Mouse (Mus musculus): Measurements from ENCODE around the gene I830077J02Rik. TPM values are rescaled to one million over a fixed set of nuclear protein-coding genes. Genes with fewer than 3 reads are reported as not detected.
A peak's percentile ranks its signal among the peaks of the same experiment; 100 is the strongest.

I830077J02Rik gene
- total RNA-seq, 2 experiments from 2014 or later, result 0.69 to 1.4 TPM

DNA sequence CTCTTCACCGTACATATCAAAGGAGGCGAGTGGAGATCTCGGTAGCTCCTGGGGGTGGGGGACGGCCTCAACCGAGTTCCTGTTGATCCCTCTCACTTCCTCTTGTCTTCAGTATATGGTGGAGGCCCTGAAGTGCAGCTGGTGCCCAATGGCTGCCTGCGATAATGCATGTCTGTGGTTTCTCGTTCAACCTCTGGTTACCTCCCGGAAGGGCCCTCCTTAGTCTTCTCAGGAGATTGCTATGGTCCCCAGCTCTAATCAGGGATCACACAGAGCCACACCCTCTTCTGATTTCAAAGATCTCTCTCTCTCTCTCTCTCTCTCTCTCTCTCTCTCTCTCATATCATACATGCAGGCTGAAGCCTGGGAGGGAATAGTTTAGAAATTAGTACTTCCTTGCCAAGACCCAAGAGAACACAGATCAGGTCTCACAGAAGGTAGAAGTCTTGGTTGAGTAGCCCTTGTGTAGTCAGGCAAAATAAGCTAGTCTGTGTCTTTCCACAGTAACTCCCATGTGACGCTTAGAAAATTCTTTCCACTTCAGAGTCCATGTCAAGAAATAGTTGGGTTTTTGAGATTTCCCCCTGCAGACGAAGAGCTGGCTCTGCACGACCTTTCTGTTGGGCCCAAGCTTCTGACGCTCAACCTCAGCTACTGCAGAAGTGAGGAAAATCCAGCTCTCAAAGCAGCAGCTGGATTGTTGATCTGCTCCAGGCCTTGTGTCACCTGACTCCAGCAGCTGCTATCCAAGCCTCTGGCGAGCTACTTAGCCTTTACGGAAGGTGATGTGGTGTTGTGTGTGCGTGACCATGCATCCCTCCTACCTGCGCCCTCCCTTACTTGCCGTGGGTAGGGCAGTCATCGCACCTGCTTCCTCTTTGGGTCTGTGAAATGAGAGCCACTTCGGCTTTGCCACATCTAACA lies 39.6 kb downstream of the I830077J02Rik start:
- no peak for DNase-seq

DNA sequence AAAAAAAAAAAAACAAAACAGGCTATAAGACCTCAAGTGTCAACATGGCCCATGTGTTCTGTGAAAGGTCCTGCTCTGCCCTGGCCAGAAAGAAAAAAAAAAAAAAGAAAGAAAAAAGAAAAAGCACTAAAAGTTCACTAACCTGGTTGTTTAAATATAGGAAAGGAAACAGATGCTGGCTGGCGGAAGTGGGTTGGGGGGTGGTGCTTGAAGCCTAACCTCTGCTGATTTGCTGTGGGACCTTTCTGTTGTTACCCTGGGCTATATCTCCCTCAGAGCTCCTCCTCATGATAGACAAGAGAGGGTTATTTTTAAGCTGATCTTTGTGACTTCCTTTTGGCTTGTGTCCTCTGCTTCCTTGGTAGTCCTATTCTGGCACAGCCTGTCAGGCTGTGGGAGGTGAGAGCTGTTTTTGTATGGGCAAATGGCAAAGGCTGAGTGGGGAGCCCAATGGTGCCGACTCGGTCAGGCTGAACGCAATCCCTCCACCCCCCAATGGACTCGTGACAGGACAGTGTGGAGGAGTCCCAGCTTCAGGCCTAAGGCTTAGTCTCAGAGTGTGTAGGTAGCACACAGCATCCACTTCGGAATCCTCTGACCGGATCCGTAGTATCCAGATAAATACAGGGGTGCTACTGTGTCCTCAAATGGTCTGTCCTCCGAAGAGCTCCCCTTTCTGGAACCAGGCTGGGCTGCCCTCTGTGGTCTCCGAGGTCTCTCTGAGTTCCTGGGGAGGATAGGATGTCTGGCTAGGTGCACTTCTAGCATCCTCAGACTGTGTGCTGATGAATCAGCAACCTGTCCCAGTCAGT lies 40.5 kb downstream of the I830077J02Rik start:
- peak; percentile 55 for DNase-seq

DNA sequence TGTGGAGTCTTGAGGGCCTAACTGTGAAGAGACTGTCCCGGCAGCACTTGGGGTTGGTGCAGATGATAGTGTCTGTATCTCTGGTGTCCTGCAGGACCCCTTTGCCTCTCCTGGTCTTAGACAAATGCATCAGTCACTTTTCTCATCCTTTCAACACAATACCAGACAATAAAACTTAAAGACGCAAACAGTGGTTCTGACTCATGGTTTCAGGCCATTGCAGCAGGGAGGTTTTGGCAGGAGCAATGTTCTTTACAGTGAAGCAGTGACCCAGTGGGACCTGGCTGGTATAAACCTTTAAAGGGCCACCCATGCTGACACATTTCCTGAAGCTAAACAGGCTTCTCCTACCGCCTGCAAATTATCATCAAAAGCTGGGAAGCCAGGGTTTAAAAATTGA lies 41.3 kb downstream of the I830077J02Rik start:
- no peak for DNase-seq

DNA sequence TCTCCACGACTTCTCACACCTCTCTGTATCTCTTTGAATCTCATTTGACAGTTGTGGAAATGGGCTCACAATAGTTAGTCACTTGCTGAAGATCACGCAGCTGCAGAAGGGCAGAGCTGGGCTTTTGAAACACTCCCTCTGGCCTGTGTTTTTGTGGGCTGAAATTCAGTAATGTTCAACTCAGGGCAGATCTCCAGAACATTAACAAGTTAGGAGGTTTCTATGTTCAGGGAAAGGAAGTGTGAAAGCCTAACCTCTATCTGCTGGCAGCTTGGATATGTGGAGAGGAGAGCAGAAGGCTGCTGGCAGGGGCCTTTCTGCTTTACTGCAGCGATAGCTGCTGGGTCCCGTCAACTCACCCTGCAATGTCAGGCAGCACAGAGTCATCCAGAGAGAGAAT lies 42.2 kb downstream of the I830077J02Rik start:
- DNase-seq, result no peak

DNA sequence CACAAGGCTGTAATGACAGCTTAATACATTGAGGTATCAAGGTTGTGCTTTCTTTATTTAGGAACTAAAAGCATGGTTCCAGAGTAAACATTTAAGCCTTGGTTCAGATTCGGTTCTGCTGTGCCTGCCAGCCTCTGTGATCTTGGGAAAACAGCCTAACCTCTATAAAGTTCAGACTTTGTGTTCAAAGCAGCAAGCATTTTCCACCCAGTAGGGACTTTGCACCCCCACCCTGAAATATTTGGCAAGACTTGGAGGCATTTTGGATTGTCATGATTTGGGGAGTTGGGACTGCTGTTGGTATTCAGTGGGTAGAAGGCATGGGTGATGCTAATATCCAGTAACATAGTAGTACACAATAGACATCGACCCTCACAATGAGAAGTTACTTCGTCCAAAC lies 43.5 kb downstream of the I830077J02Rik start:
- no peak for DNase-seq

DNA sequence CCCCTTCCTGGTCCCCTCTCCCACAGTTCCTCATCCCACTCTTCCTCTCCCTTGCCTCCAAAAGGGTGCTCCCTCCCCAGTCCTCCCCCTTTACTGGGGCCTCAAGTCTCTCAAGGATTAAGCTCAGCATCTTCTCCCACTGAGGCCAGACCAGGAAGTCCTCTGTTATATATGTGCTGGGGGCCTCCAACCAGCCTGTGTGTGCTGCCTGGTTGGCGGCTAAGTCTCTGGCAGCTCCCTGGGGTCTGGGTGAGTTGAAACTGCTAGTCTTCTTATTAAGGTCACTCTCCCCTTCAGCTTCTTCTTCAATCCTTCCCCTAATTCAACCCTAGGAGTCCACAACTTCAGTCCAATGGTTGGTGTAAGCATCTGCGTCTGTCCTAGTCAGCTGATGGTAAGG lies 49.4 kb downstream of the I830077J02Rik start:
- DNase-seq, result no peak

DNA sequence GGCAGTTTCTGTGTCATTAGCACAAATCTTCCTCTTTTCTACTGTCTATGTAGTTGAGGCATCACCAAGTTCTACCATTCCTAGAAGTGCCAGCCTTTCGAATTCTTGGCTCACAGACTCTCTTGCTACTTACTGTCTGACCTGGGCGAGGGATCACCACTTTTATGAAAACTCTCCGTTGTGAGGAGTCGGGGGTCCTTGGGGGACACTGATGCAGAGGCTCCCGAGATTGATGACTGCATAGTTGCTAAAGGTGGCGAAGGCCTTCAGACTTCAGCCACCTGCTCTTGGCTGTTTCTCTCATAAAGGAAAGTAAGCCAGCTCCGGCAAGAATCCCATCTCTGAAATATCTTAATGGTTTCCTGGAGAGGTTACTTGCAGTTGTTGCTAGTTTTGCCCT lies 50.4 kb downstream of the I830077J02Rik start:
- no peak for DNase-seq

DNA sequence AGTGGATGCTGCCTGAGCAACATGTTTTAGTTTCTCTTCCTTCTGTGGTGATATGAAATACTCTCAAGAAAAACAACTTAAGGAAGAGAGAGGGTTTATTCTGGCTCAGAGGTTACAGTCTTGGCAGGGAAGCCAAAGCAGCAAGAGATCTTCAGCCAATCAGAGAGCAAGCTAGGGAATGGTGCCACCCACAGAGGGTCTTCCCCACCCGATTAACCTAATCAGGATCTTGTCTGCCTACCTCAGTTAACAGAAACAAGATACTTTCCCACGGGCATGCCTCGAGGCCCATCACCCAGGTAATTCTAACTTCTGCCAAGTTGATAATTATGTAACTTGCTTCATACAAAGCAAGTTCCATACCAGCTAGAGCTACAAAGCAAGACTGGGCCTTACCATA lies 52.0 kb downstream of the I830077J02Rik start:
- DNase-seq, result no peak

DNA sequence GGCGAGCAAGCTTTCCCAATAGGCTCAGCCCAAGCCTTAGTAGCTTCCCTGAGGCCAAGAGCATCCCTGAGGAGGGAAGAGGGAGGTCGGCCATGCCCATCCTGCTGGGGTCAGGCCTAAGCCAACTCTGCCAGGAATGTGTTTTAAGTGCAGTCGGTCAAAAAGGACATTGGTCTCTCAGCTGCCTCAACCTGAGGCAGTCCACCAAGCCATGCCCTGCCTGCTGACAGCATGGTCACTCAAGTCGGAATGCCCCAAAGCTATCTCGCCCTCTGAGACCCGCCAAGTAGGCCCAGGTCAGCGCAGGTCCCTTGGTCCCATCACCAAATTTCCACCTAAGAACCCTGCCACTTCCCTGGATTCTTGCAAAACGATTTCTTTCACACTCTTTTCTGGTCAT lies 53.7 kb downstream of the I830077J02Rik start:
- DNase-seq, result no peak

DNA sequence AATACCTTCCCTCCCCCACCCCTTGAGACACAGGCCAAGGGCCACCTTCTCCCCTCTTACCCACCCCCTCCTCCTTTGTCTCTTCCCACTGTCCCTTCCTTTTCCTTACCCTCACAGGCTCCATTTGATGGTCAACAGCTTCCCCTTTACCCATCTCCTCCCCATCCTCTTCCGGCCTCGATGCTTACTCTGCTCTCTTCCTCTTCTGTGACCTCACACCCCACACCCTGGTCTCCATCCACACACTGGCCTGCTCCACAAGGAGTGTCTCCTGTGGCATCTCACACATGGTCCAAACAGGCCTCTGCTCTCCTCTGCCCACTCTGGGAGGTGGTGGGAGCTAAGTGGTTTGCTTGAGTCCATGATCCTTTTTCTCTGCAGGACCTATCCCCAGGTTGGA lies 54.5 kb downstream of the I830077J02Rik start:
- DNase-seq, result no peak

DNA sequence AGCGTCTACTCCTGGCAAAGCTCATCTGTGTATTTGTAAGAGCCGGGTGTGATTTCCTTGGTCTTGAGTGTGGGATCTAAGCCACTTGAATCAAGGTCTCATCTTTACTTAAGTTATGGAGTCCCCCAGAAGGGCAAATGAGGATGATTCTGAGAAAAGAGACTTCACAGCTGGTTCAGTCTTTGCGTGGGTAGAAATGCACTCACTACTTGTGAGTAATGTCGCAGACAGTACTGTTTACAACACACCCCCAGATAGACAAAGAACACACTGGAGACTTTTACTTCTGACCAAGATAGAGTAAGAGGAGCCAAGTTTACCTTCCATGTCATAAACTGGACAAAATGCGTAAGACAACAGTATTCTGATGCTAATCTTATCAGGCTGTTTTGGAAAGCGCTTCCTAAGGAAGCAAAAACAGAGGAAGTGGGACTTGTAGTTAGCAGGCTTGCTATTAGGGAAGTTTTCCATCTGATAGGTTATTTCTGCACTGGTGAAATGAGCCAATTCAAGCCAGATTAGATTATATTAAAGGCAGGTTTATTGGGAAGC lies 55.1 kb downstream of the I830077J02Rik start:
- no peak for DNase-seq

DNA sequence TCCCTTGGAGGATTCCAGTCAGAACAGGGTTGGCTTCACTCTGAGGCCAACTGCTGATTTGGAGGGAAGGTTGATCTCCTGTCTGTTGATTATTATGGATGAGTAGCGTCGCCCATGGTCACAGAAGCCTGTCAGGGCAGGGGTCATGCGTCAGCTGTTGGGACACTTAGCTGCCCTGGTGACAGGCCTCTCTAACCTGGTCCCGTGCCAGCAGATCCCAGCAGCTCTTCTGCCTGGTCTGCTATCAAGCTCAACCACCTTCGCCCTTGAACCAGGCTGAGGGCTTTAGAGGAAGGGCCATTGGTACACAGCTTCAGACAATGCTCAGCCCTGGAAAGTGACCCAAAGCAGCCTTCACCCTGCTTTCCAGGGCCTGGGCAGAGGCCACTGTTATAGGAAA lies 56.4 kb downstream of the I830077J02Rik start:
- DNase-seq, result peak; percentile 66

Other genes starting within 250 kb of the I830077J02Rik start
- gene Ddx20, start 245.1 kb downstream of the I830077J02Rik start, total RNA-seq (2021), result 10 to 100 TPM; 15.6 to 16.9 TPM
- gene Inka2, start 228.1 kb downstream of the I830077J02Rik start, total RNA-seq (2021), result 10 to 100 TPM; 34.0 to 39.1 TPM
- gene Rap1a, start 131.3 kb downstream of the I830077J02Rik start, total RNA-seq (2021), result 100 to 1,000 TPM; 131 to 134 TPM
- gene Adora3, start 61.8 kb downstream of the I830077J02Rik start, total RNA-seq (2021), result not detected
- under 1 TPM; 0.34 to 0.52 TPM for gene Tmigd3, start 61.8 kb downstream of the I830077J02Rik start, total RNA-seq (2021)
- 10 to 100 TPM; 58.3 to 63.3 TPM for gene Wdr77, start 26.7 kb upstream of the I830077J02Rik start, total RNA-seq (2021)
- 100 to 1,000 TPM; 829 to 853 TPM for gene Atp5f1, start 27.4 kb upstream of the I830077J02Rik start, total RNA-seq (2021)
- under 1 TPM; 0.47 to 0.48 TPM for gene Ovgp1, start 41.0 kb upstream of the I830077J02Rik start, total RNA-seq (2021)
- gene Pifo, start 82.0 kb upstream of the I830077J02Rik start, total RNA-seq (2021), result not detected
- under 1 TPM; 0.36 to 0.43 TPM for gene Chil5, start 100.2 kb upstream of the I830077J02Rik start, total RNA-seq (2021)
- gene Chia1, start 180.6 kb upstream of the I830077J02Rik start, total RNA-seq (2021), result not detected
- under 1 TPM; 0.29 to 0.33 TPM for gene Chil3, start 234.9 kb upstream of the I830077J02Rik start, total RNA-seq (2021)